Mouse (Mus musculus) forebrain, embryonic 14.5 days (tissue): ENCODE data around the gene Clec4g. TPM values are rescaled to one million over a fixed set of nuclear protein-coding genes. Genes with fewer than 3 reads are reported as not detected.

Experiments used
- ATAC-seq: fragments of 200-750 bp; cut with Nextera tagmentation; 2 replicates; pipeline ENCODE4 v1.8.0; 2017; ENCODE audit warnings: mild to moderate bottlenecking, moderate library complexity
- DNase-seq: peaks from one replicate; pipeline ENCODE4 v3.0.0-alpha.2; 2015; ENCODE audit warnings: low spot score
- H3K27ac ChIP-seq: fragments of 300-500 bp; sonication (generic); 2 replicates; pipeline ENCODE4 v1.5.1; 2014; ENCODE audit warnings: low read depth, mild to moderate bottlenecking, control low read depth, low read length, moderate library complexity
- H3K27me3 ChIP-seq: fragments of 300-500 bp; sonication (generic); replicated peaks from 2 replicates; pipeline ENCODE4 v1.6.1; 2014; ENCODE audit warnings: low read length, control low read depth, mixed read lengths; ENCODE audit not compliant: control insufficient read depth, insufficient read depth
- H3K36me3 ChIP-seq: fragments of 300-500 bp; sonication (generic); 2 replicates; pipeline ENCODE4 v1.6.1; 2014; ENCODE audit warnings: low read length, control low read depth; ENCODE audit not compliant: control insufficient read depth, insufficient read depth
- H3K4me1 ChIP-seq: fragments of 300-500 bp; sonication (generic); 2 replicates; pipeline ENCODE4 v1.6.1; 2014; ENCODE audit warnings: antibody characterized with exemption, low read length, control low read depth; ENCODE audit not compliant: control insufficient read depth, insufficient read depth
- H3K4me2 ChIP-seq: fragments of 300-500 bp; sonication (generic); 2 replicates; pipeline ENCODE4 v1.6.1; 2014; ENCODE audit warnings: mild to moderate bottlenecking, control low read depth, low read length
- H3K4me3 ChIP-seq: fragments of 300-500 bp; sonication (generic); 2 replicates; pipeline ENCODE4 v1.5.1; 2014; ENCODE audit warnings: low read depth, low read length, control low read depth
- H3K9ac ChIP-seq: fragments of 300-500 bp; sonication (generic); 2 replicates; pipeline ENCODE4 v1.6.1; 2014; ENCODE audit warnings: mild to moderate bottlenecking, low read length, control low read depth, moderate library complexity
- H3K9me3 ChIP-seq: fragments of 300-500 bp; sonication (generic); replicated peaks from 2 replicates; pipeline ENCODE4 v1.6.1; 2016; ENCODE audit warnings: low read length, control low read depth, mixed read lengths; ENCODE audit not compliant: control insufficient read depth
- WGBS: fragments of 180-500 bp; shearing (Covaris S2); extraction: QIAGEN DNeasy Blood & Tissue Kit; methylation state at CpG from one replicate; pipeline ENCODE4 v1.1.7; 2014; 5-methylcytosine and 5-hydroxymethylcytosine counted together
- polyA plus RNA-seq: library from polyadenylated mRNA; unstranded; fragments of >200 nt; fragmentation: Nextera tagmentation; extraction: Ambion mirVana; gene quantifications from 2 replicates; pipeline ENCODE4 v1.2.1, GENCODE M21; 2014

Gene Clec4g
- polyA plus RNA-seq, 1 experiment from 2014 or later, result not detected

GRCm38 (mm10) chr8:3717321-3717954 lies 3.0 kb downstream of the Clec4g start:
- DNase-seq (no peak), ATAC-seq (no peak)
- Histone ChIP-seq H3K27me3 (no peaks in the 10 kb centered on the region), H3K36me3 (no peaks in the 10 kb centered on the region), H3K9ac (no peak overlapping the region), H3K4me3 (no peak overlapping the region), H3K4me1 (no peaks in the 10 kb centered on the region), H3K9me3 (no peaks in the 10 kb centered on the region), H3K4me2 (no peak overlapping the region), H3K27ac (no peak overlapping the region)
- 88% methylated on average over 12 of the region's 12 CpGs for WGBS

DNA sequence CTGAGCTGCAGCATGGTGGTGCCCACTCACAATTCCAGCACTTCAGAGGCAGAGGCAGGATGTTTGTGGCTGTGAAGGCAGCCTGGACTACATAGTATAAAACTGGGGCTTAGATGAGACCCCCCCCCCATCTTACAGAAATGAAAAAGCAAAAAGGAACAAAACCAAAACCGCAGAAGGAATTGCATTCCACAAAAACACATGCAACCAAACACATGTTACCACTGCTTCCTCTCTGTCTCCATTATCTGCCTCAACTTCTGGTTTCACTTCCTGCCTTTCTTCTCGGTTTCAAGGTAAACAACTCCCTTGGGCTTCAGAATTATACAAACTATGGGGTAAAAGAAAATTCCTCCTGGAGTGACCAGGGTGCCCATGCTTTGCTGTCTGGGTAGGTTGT lies 8.8 kb downstream of the Clec4g start:
- H3K4me3 ChIP-seq, result no peak overlapping the region
- 71% methylated on average over 2 of the region's 2 CpGs for WGBS
- H3K27me3 ChIP-seq, result no peaks in the 10 kb centered on the region
- DNase-seq (no peak), ATAC-seq (no peak)
- H3K36me3 ChIP-seq, result no peaks in the 10 kb centered on the region
- no peak overlapping the region for H3K9ac ChIP-seq
- no peaks in the 10 kb centered on the region for H3K9me3 ChIP-seq
- no peak overlapping the region for H3K4me2 ChIP-seq
- H3K27ac ChIP-seq, result no peak overlapping the region
- H3K4me1 ChIP-seq, result no peaks in the 10 kb centered on the region

DNA sequence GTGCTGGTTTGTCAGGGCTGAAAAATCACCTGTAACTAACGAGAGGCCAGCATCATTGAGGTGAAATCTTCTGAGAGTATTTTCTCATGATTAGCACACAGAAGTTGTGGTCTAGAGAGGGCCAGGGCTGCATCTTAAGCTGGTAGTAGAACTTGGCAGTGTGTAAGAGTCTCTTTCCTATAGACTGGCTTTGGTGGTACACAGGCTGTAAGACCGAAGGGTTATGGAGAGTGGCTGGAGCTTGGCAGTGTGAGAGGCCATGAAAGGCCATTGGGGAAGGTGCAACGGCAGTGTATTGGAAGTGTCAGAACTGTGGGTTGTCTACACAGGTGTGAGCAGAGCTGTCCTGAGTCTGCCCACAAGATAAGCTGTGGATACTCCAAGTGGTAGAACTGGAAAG lies 10.1 kb downstream of the Clec4g start:
- Histone ChIP-seq H3K36me3 (no peaks in the 10 kb centered on the region), H3K27ac (no peak overlapping the region), H3K4me1 (no peaks in the 10 kb centered on the region), H3K27me3 (no peaks in the 10 kb centered on the region), H3K4me3 (no peak overlapping the region), H3K9ac (no peak overlapping the region), H3K4me2 (no peak overlapping the region), H3K9me3 (no peaks in the 10 kb centered on the region)
- ATAC-seq (no peak), DNase-seq (no peak)
- WGBS, result 81% methylated on average over 3 of the region's 3 CpGs

DNA sequence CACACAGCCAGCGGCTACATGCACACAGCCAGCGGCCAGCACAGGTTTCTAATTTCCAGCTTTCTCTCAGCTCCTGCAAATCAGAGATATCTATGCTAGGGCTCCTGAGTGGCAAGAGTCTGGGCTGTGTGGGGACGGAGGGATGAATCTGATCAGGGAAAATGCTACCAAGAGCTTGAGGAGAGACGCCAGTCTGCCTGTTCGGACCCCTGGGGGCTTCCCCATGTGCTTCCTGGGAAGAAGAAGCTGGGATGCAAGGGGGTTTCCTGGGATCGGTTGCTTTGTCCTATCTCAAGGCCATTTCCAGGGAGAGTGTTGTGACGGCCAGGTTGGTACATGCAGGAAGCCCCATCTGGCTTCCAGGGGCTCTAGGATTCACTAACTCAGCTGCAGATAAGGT lies 12.8 kb downstream of the Clec4g start:
- Histone ChIP-seq H3K27me3 (no peaks in the 10 kb centered on the region), H3K4me2 (no peak overlapping the region), H3K9ac (no peak overlapping the region), H3K4me1 (no peaks in the 10 kb centered on the region), H3K36me3 (no peaks in the 10 kb centered on the region), H3K9me3 (no peaks in the 10 kb centered on the region), H3K27ac (no peak overlapping the region), H3K4me3 (no peak overlapping the region)
- DNase-seq (no peak), ATAC-seq (no peak)
- WGBS, result 77% methylated on average over 7 of the region's 7 CpGs

DNA sequence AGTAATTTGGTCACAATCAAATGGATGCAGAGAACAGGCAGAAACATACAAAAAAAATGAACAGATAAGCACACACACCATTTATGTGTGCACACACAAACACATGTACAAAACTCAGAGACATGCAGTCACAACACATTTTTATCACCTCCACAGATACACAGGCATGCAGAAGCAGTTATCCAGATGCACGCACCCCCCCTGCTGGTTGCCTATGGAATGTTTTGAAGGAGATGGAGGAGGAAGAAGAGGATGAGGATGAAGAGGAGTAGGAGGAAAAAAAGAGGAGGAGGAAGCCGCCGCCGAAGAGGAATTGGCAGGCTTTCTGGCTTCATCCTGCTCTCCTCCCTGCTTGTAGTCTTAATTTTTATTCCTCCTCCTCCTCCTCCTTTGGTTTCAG lies 14.7 kb downstream of the Clec4g start:
- H3K36me3 ChIP-seq, result no peaks in the 10 kb centered on the region
- WGBS, result 65% methylated on average over 4 of the region's 4 CpGs
- no peak for DNase-seq

DNA sequence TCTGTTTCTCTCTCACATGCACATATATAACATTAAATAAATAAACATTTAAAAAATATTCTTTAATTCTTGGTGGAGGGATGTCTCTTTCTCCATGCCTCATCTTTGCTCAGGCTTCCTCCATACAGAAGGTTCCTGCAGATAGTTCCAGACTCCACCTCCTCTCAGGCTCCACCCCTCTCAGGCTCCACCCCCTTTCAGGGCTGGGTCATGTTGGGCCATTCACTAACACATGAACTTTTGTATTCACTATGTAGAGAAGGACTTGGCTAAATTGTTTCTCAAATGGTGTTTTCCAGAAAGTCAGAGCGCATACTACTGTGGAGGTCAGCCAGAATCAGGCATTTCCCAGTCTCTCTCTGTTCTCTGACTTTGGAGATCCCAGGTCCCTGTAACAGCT lies 19.0 kb downstream of the Clec4g start:
- no peak for ATAC-seq
- no peak overlapping the region for H3K27ac ChIP-seq
- H3K36me3 ChIP-seq, result no peaks in the 10 kb centered on the region
- no peaks in the 10 kb centered on the region for H3K9me3 ChIP-seq
- H3K9ac ChIP-seq, result no peak overlapping the region
- 84% methylated on average over 1 of the region's 1 CpGs for WGBS
- H3K4me1 ChIP-seq, result no peaks in the 10 kb centered on the region
- H3K4me3 ChIP-seq, result no peak overlapping the region
- no peaks in the 10 kb centered on the region for H3K27me3 ChIP-seq
- DNase-seq, result no peak
- no peak overlapping the region for H3K4me2 ChIP-seq

More for the DNA sequence above, 14.7 kb downstream of the Clec4g start:
- Histone ChIP-seq H3K27me3 (no peaks in the 10 kb centered on the region), H3K9ac (no peak overlapping the region), H3K4me1 (no peaks in the 10 kb centered on the region), H3K4me3 (no peak overlapping the region), H3K27ac (no peak overlapping the region), H3K4me2 (no peak overlapping the region), H3K9me3 (no peaks in the 10 kb centered on the region)
- no peak for ATAC-seq

DNA sequence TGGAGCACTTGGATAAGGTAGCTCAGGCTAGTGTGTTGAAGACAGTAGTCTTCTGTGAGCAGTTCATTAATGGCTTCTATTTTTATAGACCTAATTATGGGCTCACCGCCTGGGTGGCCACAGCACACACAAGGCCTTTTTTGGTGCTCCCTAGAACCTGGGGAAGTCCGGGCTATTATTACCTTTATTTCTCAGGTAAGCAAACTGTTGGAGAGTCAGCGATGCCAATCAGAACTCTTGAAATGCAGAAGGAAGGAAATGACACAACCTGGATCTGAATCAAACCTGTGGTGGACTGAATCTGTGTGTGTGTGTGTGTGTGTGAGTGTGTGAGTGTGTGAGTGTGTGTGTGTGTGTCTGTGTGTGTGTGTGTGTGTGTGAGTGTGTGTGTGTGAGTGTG lies 26.3 kb downstream of the Clec4g start, which contains the start of gene Fcer2a:
Fcer2a (minus strand) TSS at position 55 of the 400 bp plus-strand sequence.
- Histone ChIP-seq H3K9me3 (no peaks in the 10 kb centered on the region), H3K27ac (no peak within 1 kb of the TSS), H3K4me2 (no peak within 1 kb of the TSS), H3K4me3 (no peak within 1 kb of the TSS), H3K4me1 (no peaks in the 10 kb centered on the region), H3K36me3 (no peaks in the 10 kb centered on the region), H3K27me3 (no peaks in the 10 kb centered on the region), H3K9ac (no peak within 1 kb of the TSS)
- DNase-seq (no peak), ATAC-seq (no peak)
- WGBS, result 86% methylated on average over 3 of the region's 3 CpGs

GRCm38 (mm10) chr8:3690774-3691173 lies 29.7 kb downstream of the Clec4g start:
- 65% methylated on average over 3 of the region's 3 CpGs for WGBS
- Histone ChIP-seq H3K9me3 (no peaks in the 10 kb centered on the region), H3K4me1 (no peaks in the 10 kb centered on the region), H3K27ac (no peak overlapping the region), H3K36me3 (no peaks in the 10 kb centered on the region), H3K4me2 (no peak overlapping the region), H3K9ac (no peak overlapping the region), H3K4me3 (no peak overlapping the region), H3K27me3 (no peaks in the 10 kb centered on the region)
- ATAC-seq (no peak), DNase-seq (no peak)

GRCm38 (mm10) chr8:3687537-3687936 lies 32.9 kb downstream of the Clec4g start:
- no peak overlapping the region for H3K4me3 ChIP-seq
- DNase-seq (no peak), ATAC-seq (no peak)
- no peak overlapping the region for H3K4me2 ChIP-seq
- no peak overlapping the region for H3K27ac ChIP-seq
- H3K4me1 ChIP-seq, result no peaks in the 10 kb centered on the region
- 81% methylated on average over 6 of the region's 6 CpGs for WGBS
- H3K9me3 ChIP-seq, result no peaks in the 10 kb centered on the region
- no peaks in the 10 kb centered on the region for H3K27me3 ChIP-seq
- no peak overlapping the region for H3K9ac ChIP-seq
- H3K36me3 ChIP-seq, result no peaks in the 10 kb centered on the region
